Mouse (Mus musculus): ENCODE results near the gene Cisd3.

GRCm38 (mm10) chr11:97669268-97669667, 16.4 kb upstream of the Cisd3 start:
- TF ChIP-seq CTCF (IDR thresholded peaks at IDR 0.05) (no peak), EP300 (IDR thresholded peaks at IDR 0.05) (no peak)

Measured in lung, postnatal 0 days (tissue).